Mouse (Mus musculus) CH12F3 (cell line): ENCODE measurements around the gene Slc25a38.

Experiments used
- in situ Hi-C: fragments of 300-500 bp; cut with MboI; formaldehyde crosslinking; loops from 2 replicates; pipeline ENCODE4 v1.14.3; 2020; ENCODE audit warnings: low sequenced_read_pairs

Slc25a38 gene

DNA sequence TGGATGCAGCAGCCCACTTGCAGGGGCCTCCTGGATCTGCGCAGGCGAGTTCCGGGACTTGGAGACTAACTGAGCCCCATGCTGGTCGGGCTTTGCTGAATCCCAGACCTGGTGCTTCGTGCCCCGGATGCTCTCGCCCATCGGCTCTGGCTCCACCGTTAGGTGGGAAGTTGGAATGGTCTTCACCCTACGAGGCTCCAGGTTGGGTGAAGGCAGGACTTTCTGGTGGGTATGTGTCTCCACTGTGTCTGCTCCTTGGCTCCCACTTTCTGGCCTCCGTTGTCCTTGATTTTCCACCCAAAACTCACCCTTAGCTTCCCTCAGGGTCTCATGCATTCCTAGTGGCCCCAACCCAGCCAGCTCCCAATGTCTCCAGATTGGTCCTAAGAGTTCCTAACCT lies 25.3 kb downstream of the Slc25a38 start:
- in situ Hi-C loops: no loop called here

DNA sequence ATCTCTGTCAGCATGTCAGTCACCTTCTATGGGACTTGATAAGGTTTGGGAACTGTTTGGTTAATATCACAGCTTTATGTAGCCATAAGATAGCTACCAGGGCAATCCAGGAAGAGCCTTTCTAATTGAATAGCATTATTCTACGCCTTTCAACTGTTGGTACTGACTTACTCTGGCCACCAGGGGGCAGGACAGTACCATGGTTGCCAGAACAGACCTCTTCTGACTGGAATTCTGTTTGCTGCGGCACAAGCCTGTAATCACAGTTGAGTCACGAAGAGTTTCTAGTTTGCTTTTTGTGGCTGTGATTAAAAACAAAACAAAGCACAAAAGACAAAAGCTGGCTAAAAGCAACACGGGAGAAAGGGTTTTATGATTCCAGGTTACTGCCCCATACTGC lies 30.5 kb downstream of the Slc25a38 start:
- in situ Hi-C loops: no loop called here

DNA sequence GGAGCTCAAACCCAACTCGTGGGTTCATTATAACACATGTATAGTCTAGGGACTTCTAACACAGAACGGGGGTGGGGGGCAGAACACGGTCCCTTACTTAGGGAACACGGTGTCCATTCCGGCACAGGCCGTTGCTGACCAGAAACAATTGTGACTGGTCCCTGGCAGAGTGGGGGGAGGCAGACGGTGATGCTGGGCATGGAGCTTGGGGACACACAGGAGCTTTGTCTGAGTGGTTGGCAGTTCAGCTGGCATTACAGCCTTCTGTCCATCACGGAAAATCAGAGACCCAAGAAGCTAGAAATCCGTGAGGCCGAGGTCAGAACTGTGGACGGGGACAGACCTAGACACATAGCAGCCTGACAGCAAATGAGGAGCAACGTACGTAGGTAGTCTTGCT lies 34.3 kb downstream of the Slc25a38 start:
- in situ Hi-C loops: no loop called here

DNA sequence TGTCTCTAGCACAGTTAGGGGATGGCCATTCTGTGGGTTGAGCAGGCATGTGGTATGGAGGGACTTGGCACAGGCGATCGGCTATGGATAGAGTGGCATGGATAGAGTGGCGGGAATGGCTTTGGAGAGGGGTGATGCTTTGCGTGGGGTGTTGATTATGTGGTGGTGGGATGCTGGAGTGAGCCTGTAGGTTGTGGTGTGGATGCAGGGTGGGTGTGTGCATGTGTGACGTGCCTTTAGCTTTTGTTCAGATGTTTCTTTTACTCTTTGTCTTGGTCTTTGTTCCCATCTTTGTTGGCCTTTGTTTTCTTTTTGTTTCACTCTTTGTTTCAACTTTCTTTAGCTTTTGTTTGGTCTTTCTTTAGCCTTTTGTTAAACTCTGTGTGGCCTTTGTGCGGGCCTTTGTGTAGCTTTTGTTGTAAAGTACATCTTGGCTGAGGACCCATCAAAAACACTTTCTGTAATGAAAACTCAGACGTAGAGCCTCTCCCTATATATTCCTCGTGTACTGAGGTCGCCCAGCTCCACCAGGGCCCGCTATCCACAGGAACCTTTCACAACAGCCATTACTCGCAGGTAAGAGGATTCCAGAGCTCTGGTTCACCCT lies 39.2 kb downstream of the Slc25a38 start, which contains the start of gene Mobp:
TSS of gene Mobp (plus strand) at position 486 of the 607 bp plus-strand sequence.
- in situ Hi-C loops: no loop called here

DNA sequence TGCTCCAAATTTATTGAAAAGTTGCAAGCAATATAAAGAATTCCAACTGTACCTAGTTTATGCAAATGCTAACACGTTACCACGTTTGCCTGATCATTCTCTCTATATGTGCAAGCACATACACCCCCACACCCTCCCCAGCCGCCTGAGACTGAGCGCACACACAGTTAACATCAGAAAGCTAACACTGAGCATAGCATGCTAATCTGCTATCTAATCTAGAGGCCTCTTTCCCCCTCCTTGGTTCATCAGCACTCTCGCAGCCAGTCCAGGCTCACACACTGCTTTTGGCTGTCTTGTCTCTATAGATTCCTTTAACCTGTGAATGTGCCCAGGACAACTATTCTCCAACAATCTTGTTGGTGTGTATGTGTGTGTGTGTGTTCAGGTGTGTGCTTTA lies 41.0 kb downstream of the Slc25a38 start:
- in situ Hi-C loops: no loop called here

DNA sequence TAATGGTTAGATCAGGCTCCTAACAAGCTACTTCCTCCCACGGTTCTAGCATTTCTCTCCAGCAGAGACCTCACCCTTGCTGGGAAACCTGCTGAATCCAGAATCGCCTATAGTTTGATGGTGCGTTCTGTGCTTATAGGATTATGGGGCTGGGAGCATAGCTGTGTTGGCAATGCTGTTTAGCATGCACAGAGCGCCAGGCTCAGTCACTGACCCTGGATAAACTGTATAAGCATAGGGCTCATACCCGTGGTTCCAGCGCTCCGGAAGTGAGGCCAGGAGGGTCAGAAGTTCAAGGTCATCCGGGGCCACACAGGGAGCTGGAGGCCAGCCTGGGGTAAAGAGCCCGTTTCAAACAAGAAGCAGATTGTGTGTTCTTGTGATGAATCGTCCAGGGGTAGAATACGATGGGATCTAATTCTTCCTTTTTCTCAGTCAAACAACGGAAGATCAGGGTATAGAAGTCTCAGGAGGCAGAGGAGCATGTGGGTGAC lies 41.8 kb downstream of the Slc25a38 start:
- in situ Hi-C loops: no loop called here

DNA sequence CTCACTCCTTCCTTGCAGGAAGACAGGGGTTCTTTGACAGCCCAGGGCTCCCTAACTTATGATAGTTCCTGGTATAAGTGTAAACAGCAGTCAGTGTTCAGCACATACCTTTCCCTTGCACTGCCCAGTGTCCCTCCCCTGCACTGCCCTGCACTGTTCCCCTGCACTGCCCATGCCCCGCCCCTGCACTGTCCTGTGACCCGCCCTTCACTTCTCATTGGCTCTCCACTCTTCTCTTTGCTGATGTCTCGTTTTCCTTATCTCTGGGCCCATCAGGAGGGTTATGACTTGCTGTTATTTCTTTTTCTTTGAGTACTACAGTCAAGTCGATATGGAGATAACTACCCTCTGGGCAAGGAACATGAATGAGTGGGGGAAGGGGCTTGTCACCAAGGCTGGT lies 47.9 kb downstream of the Slc25a38 start:
- in situ Hi-C loops: no loop called here

DNA sequence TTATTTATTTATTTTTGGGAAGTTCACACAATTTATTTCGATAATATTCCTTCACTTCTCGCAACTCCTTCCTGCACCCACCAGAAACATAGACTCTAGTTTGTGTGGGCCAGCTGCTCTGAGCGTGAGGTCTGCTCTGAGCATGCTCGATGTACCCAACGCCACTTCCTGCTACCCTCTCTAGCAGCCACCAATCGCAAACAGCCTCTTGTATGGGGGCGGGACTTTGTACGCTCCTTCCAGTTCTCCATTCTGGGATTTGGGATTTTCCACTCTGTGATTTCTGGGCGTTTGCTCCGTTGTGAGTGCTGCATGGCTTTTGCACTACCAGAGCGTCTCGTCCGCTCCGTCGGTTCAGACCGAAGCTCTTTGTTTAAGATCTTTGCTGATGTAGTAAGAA lies 53.7 kb downstream of the Slc25a38 start:
- in situ Hi-C loops: no loop called here

DNA sequence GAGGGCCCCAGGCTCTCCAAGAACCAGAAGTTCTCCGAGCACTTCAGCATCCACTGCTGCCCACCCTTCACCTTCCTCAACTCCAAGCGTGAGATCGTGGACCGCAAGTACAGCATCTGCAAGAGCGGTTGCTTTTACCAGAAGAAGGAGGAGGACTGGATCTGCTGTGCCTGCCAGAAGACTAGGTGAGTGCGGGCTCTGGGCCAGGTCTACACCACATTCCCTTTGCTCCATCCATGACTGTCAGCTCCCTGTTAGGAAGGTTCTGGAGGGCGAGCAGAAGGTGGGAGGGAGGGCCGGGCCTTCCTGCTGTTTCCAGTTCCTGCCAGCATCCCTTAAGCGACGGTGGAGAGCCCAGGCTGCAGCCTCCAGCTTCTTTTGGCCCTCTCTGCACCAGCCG lies 57.7 kb downstream of the Slc25a38 start:
- in situ Hi-C loops: no loop called here

DNA sequence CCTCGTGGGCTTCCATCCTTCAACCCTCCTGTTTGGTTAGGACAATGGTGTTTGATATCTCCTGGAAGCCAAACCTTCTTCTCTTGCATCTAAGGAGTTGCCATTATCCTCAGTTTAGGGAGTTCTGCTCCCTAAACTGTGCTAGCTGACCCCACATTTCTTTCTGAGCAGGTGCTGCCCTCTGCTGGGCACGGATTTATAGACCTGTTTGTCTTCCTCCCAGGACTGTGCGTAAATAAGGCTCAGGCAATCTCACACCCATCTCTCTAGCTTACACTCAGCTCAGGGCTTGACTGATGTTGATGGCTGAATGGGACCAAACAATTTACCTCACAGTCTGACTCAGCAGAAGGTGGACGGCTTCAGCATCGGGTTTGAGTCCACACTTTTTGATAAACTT lies 61.1 kb downstream of the Slc25a38 start:
- in situ Hi-C loops: no loop called here
